Mouse (Mus musculus) T-cell, adult 2 months (primary cell): Measurements from ENCODE around the gene Rhox2g.
"Not testable (repeated sequence)": the region's sequence is repeated elsewhere in the genome, so short reads cannot be mapped to it uniquely, and the experiment has no call there.

Experiments used
- DNase-seq: peaks from one replicate; pipeline ENCODE4 v3.0.0; 2022; ENCODE audit warnings: low spot score

Gene Rhox2g

DNA sequence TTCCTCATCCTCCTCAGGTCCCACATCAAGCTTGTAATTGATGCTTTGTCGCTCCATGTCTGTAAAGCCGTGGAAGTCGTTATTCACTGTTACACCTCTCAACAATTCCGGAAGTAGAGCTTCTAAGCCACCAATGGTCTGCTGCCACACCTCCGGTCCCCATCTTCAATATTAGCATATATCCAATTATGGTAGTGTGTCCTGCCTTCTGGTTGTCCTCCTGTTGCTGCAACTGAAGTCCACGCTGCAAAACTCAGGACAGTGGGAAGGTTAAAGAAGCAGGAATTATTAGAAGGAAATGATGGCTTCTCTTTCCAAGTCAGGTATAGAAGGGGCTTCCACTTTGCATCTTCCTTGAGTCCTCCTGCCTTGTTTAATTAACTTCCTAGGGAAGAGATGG lies at the start of gene Rhox2g:
TSS of gene Rhox2g (minus strand) at position 101 of the 400 bp plus-strand sequence.
- DNase-seq, result not testable (repeated sequence)

- DNase-seq, result no peak
Observed at GRCm38 (mm10) chrX:37692261-37692660, 49.0 kb upstream of the Rhox2g start.

- no peak for DNase-seq
Observed at GRCm38 (mm10) chrX:37683031-37683715, 39.9 kb upstream of the Rhox2g start.

DNA sequence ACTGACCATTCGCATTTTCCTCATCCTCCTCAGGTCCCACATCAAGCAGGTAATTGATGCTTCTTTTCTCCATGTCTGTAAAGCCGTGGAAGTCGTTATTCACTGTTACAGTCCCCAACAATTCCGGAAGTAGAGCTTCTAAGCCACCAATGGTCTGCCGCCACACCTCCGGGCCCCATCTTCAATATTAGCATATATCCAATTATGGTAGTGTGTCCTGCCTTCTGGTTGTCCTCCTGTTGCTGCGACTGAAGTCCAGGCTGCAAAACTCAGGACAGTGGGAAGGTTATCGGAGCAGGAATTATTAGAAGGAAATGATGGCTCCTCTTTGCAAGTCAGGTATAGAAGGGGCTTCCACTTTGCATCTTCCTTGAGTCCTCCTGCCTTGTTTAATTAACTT lies 29.9 kb upstream of the Rhox2g start, which contains the start of gene Rhox2h:
TSS of gene Rhox2h (minus strand) at position 101 of the 400 bp plus-strand sequence.
- DNase-seq, result not testable (repeated sequence)

DNA sequence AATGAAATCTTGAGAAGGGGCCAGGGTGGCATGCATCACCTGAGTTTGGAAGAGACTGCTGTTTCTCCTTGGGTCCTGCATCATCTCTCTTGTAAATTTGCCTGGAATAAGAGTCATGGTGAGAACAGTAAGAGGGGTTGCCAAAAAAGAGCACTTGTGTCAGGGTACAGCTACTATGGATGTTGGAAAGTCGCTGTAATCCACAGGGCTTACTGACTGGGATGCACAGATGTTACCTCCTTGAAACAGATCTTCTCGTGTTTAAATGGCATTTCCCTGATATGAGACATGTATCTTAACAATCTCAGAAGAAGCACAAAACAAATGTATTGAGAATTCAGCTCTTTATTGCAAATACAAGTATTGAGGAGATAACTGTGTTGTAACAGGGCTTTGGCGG lies 25.4 kb upstream of the Rhox2g start, which contains the start of gene Rhox3h:
TSS of gene Rhox3h (minus strand) at position 101 of the 400 bp plus-strand sequence.
- DNase-seq, result not testable (repeated sequence)

- DNase-seq, result not testable (repeated sequence)
Observed at GRCm38 (mm10) chrX:37651227-37651626, 8.0 kb upstream of the Rhox2g start, which contains the start of gene Rhox4g. Rhox4g (minus strand) TSS chrX:37651327.

GRCm38 (mm10) chrX:37628512-37628911 lies 14.8 kb downstream of the Rhox2g start, which contains the start of gene Rhox3g:
Rhox3g (minus strand) TSS chrX:37628612.
- not testable (repeated sequence) for DNase-seq

GRCm38 (mm10) chrX:37607604-37608003 lies 35.7 kb downstream of the Rhox2g start, which contains the start of gene Rhox4f:
Rhox4f (minus strand) TSS chrX:37607704.
- DNase-seq, result not testable (repeated sequence)
